Mouse (Mus musculus) thymus, adult 2 months (tissue): ENCODE results near the gene Frmd6. TPM values are rescaled to one million over a fixed set of nuclear protein-coding genes. Genes with fewer than 3 reads are reported as not detected.

ENCODE experiments used
- DNase-seq: peaks from one replicate; pipeline ENCODE4 v3.0.0; 2021
- H3K27ac ChIP-seq: fragments of 200-500 bp; 2 replicates; pipeline ENCODE4 v1.5.1; 2012; ENCODE audit warnings: low read length, control low read depth; ENCODE audit not compliant: control insufficient read depth, insufficient read depth
- H3K27me3 ChIP-seq: fragments of 200-500 bp; 2 replicates; pipeline ENCODE4 v1.6.1; 2012; ENCODE audit warnings: mild to moderate bottlenecking, low read length, moderate library complexity, mixed read lengths; ENCODE audit not compliant: control insufficient read depth, insufficient read depth
- H3K36me3 ChIP-seq: fragments of 200-500 bp; 2 replicates; pipeline ENCODE4 v1.6.1; 2012; ENCODE audit warnings: mild to moderate bottlenecking, low read length, moderate library complexity; ENCODE audit not compliant: control insufficient read depth, insufficient read depth
- H3K4me1 ChIP-seq: fragments of 200-500 bp; replicated peaks from 2 replicates; pipeline ENCODE4 v1.6.1; 2012; ENCODE audit warnings: low read length; ENCODE audit not compliant: control insufficient read depth, insufficient read depth
- H3K4me3 ChIP-seq: fragments of 200-500 bp; 2 replicates; pipeline ENCODE4 v1.5.1; 2012; ENCODE audit warnings: mild to moderate bottlenecking, low read length, control low read depth, moderate library complexity; ENCODE audit not compliant: control insufficient read depth, insufficient read depth
- CTCF ChIP-seq: fragments of 200-500 bp; IDR thresholded peaks from 2 replicates; pipeline ENCODE4 v1.5.1; 2012; ENCODE audit warnings: mild to moderate bottlenecking, control low read depth, low read length, moderate library complexity, borderline replicate concordance; ENCODE audit not compliant: control insufficient read depth, poor library complexity, insufficient read depth; ENCODE audit errors: extremely low read depth
- POLR2A ChIP-seq: fragments of 200-500 bp; IDR thresholded peaks from 2 replicates; pipeline ENCODE4 v1.6.1; 2012; ENCODE audit warnings: mild to moderate bottlenecking, low read length, control low read depth, moderate library complexity; ENCODE audit not compliant: control insufficient read depth, poor library complexity, insufficient read depth; ENCODE audit errors: extremely low read depth
- WGBS: fragments of 180-500 bp; shearing (Covaris S2); methylation state at CpG from one replicate; pipeline ENCODE4 v1.1.7; 2018; 5-methylcytosine and 5-hydroxymethylcytosine counted together
- polyA plus RNA-seq: library from polyadenylated mRNA; depleted of rRNA; stranded (reverse); fragments of >200 nt; gene quantifications from 2 replicates; pipeline ENCODE4 v1.2.3, GENCODE M21; 2012

Gene Frmd6
- polyA plus RNA-seq, 1 experiment = 21.2 TPM

DNA sequence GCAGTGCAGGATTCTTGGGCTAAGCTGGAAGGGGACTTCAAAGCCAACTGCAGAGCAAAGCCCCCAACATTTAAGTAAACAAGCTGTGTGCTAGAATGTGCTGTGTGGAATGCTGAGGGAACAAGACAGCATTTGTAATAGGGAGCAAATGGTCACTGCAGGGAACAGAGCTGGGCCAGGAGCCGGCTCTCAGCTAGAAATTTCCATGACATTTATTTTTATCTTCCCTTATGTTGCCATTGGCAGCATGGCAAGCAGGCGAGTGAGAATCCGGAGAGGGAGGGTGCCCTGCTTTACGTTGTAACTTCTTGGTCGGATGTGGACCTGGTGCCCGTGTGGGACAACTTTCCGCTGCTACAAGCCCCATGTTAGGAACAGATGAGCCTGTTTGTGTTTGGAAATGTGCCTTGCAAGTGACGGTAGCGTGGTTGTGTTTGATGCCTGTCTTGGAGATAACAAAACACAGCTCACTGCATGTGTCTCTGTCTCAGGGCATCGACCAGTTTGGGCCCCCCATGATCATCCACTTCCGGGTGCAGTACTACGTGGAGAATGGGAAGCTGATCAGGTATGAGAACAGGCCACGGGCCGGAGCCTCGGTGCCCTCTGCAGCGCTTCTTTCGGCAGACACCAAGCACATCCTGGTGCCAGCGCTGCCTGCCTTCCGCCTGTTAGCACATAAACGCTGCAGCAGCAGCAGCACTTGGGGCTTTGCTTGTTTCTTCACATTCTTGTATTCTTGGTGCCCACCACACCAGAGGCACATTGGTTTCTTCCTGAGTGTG is 52.8 kb downstream of the Frmd6 start:
- Histone ChIP-seq H3K27ac (no peak overlapping the region), H3K4me1 (peaks cover 51% of the 10 kb centered on the region), H3K4me3 (no peak overlapping the region), H3K27me3 (no peaks in the 10 kb centered on the region), H3K36me3 (no peaks in the 10 kb centered on the region; the same call in 1 of the 2 replicates)
- WGBS = 96% methylated on average over 20 of the region's 20 CpGs
- TF ChIP-seq POLR2A (no peak), CTCF (no peak)
- DNase-seq = no peak

- H3K27me3 ChIP-seq = no peaks in the 10 kb centered on the region
- peak overlapping the region; percentile 80 for H3K27ac ChIP-seq
- peaks cover 56% of the 10 kb centered on the region for H3K4me1 ChIP-seq
- no peak overlapping the region for H3K4me3 ChIP-seq
- no peak for TF ChIP-seq POLR2A
- no peak for TF ChIP-seq CTCF
- H3K36me3 ChIP-seq = no peaks in the 10 kb centered on the region; the same call in 1 of the 2 replicates
- DNase-seq = peak; percentile 24
- WGBS = 27% methylated on average over 9 of the region's 9 CpGs
These were observed 55.2 kb downstream of the Frmd6 start for GRCm38 (mm10) chr12:70880396-70880975.

- Histone ChIP-seq H3K27me3 (no peaks in the 10 kb centered on the region), H3K4me1 (peaks cover 61% of the 10 kb centered on the region), H3K27ac (peak overlapping the region; percentile 10; the same call in 1 of the 2 replicates), H3K4me3 (no peak overlapping the region), H3K36me3 (no peaks in the 10 kb centered on the region; the same call in 1 of the 2 replicates)
- TF ChIP-seq POLR2A (no peak), CTCF (no peak)
- 74% methylated on average over 12 of the region's 12 CpGs for WGBS
- DNase-seq = no peak
These were observed 56.0 kb downstream of the Frmd6 start for GRCm38 (mm10) chr12:70881340-70881739.

DNA sequence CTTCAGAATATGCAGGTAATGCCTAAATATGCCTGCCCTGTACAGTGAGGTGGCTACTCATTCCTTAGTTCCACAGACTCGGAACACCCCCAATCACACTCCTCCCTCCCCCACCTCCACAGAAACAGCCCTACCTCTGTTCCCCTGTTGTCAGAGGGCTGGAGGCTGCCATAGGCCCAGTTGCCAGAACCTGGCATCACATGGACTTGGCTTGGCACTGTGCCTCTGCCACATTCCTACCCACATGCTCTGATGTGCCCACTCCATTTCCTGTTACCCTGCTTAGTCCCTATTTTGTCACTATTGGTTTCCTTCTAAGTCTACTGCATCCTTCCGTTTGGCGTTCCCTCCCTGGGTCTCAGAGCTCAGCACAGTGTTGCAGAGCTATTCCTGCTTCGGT is 56.5 kb downstream of the Frmd6 start:
- peaks cover 61% of the 10 kb centered on the region for H3K4me1 ChIP-seq
- H3K36me3 ChIP-seq = no peaks in the 10 kb centered on the region; the same call in 1 of the 2 replicates
- 22% methylated on average over 4 of the region's 4 CpGs for WGBS
- TF ChIP-seq CTCF = no peak
- no peak for TF ChIP-seq POLR2A
- no peak for DNase-seq
- no peaks in the 10 kb centered on the region for H3K27me3 ChIP-seq
- H3K4me3 ChIP-seq = no peak overlapping the region
- peak overlapping the region; percentile 10; the same call in 1 of the 2 replicates for H3K27ac ChIP-seq

GRCm38 (mm10) chr12:70883141-70883540 is 57.8 kb downstream of the Frmd6 start:
- Histone ChIP-seq H3K27ac (no peak overlapping the region), H3K36me3 (no peaks in the 10 kb centered on the region; the same call in 1 of the 2 replicates), H3K4me1 (peaks cover 59% of the 10 kb centered on the region), H3K27me3 (no peaks in the 10 kb centered on the region), H3K4me3 (no peak overlapping the region)
- TF ChIP-seq POLR2A (no peak), CTCF (no peak)
- DNase-seq = no peak
- 90% methylated on average over 14 of the region's 14 CpGs for WGBS

GRCm38 (mm10) chr12:70884113-70884512 is 58.8 kb downstream of the Frmd6 start:
- Histone ChIP-seq H3K27me3 (no peaks in the 10 kb centered on the region), H3K36me3 (peaks cover 6% of the 10 kb centered on the region), H3K27ac (no peak overlapping the region), H3K4me3 (no peak overlapping the region), H3K4me1 (peaks cover 53% of the 10 kb centered on the region)
- no peak for DNase-seq
- WGBS = 87% methylated on average over 7 of the region's 7 CpGs
- no peak for TF ChIP-seq POLR2A
- TF ChIP-seq CTCF = no peak
